Comparison of ENCODE assay signal across 25 mouse cellular contexts in the genomic region with DNA sequence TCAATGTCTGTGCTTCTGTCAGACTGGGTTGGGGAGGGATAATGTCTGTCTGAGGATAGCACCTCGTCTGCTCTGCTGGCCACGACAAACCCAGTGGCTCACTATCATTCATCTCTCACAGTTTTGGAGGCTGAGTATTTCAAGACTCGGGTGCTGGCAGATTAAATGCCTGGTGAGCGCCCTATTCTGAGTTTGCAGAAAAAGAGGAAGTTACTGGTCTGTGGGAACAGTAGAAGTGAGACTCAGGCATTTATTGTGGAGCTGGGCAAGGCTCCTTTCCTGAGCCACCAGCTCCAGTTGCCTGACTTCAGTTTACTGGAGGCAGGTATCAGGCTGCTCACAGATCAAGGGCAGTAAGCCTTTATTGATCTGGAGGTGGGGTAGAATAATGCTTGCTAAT. TPM values are rescaled to one million over a fixed set of nuclear protein-coding genes. Genes with fewer than 3 reads are reported as not detected.
"Had no signal": no experiment of that assay in that cellular context is flagged by ENCODE, and none has a peak within 500 bp of the region (broad histone marks: within the 10 kb centered on the region; RNA-seq: fewer than 3 reads in every experiment).

No protein-coding gene starts in this region.

- DNase-seq: kidney, postnatal 14 days; left cerebral cortex, postnatal 4 days; lung, adult 18-20 months; right cerebral cortex, adult 18-20 months; right cerebral cortex, postnatal 25 days; thymus, adult 2 months; thymus, postnatal 25 days had no signal

- H3K4me3 ChIP-seq: midbrain, embryonic 13.5 days had no signal

- H3K27ac ChIP-seq: kidney, embryonic 15.5 days; limb, embryonic 13.5 days; liver, embryonic 14.5 days; midbrain, embryonic 13.5 days; neural tube, embryonic 15.5 days had no signal

- H3K9me3 ChIP-seq: kidney, embryonic 15.5 days; limb, embryonic 13.5 days; midbrain, embryonic 13.5 days; neural tube, embryonic 15.5 days had no signal

- H3K9ac ChIP-seq: limb, embryonic 13.5 days; liver, embryonic 14.5 days; neural tube, embryonic 15.5 days had no signal

- H3K36me3 ChIP-seq: kidney, embryonic 15.5 days; limb, embryonic 13.5 days; midbrain, embryonic 13.5 days; neural tube, embryonic 15.5 days had no signal

RNA-seq across cellular contexts. Expression of a gene that starts 14.8 kb away (rescaled TPM):
- total RNA-seq: layer of hippocampus, adult 8-10 months; layer of hippocampus, postnatal 14 days; left cerebral cortex, adult 18-20 months; left cerebral cortex, postnatal 10 days; left cerebral cortex, postnatal 4 days; liver, adult 2 months; midbrain, postnatal 0 days had no signal
- polyA plus RNA-seq: large intestine, adult 2 months; limb, embryonic 13.5 days; liver, adult 2 months; liver, embryonic 14.5 days; lung, embryonic 16.5 days; small intestine, adult 2 months; testis, adult 2 months; thymus, adult 2 months; urinary bladder, adult 2 months had no signal

RNA-seq across cellular contexts. Expression of a gene that starts 20.4 kb away (rescaled TPM):
- total RNA-seq: layer of hippocampus, adult 8-10 months; layer of hippocampus, postnatal 14 days; left cerebral cortex, adult 18-20 months; left cerebral cortex, postnatal 10 days; left cerebral cortex, postnatal 4 days; liver, adult 2 months; midbrain, postnatal 0 days had no signal
- polyA plus RNA-seq: kidney, embryonic 15.5 days; large intestine, adult 2 months; limb, embryonic 13.5 days; liver, adult 2 months; liver, embryonic 14.5 days; lung, embryonic 16.5 days; midbrain, embryonic 13.5 days; midbrain, postnatal 0 days; neural tube, embryonic 11.5 days; neural tube, embryonic 15.5 days; small intestine, adult 2 months; stomach, embryonic 14.5 days; testis, adult 2 months; thymus, adult 2 months; urinary bladder, adult 2 months had no signal

RNA-seq across cellular contexts. Expression of a gene that starts 26.0 kb away (rescaled TPM):
- total RNA-seq: layer of hippocampus, adult 8-10 months; layer of hippocampus, postnatal 14 days; left cerebral cortex, adult 18-20 months; left cerebral cortex, postnatal 10 days; left cerebral cortex, postnatal 4 days; liver, adult 2 months; midbrain, postnatal 0 days had no signal
- polyA plus RNA-seq: large intestine, adult 2 months; liver, adult 2 months; small intestine, adult 2 months; stomach, embryonic 14.5 days; testis, adult 2 months; thymus, adult 2 months; urinary bladder, adult 2 months had no signal

RNA-seq across cellular contexts. Expression of a gene that starts 26.6 kb away (rescaled TPM):
- total RNA-seq: layer of hippocampus, adult 8-10 months; layer of hippocampus, postnatal 14 days; left cerebral cortex, adult 18-20 months; left cerebral cortex, postnatal 10 days; left cerebral cortex, postnatal 4 days; liver, adult 2 months; midbrain, postnatal 0 days had no signal
- polyA plus RNA-seq: kidney, embryonic 15.5 days; large intestine, adult 2 months; limb, embryonic 13.5 days; liver, adult 2 months; liver, embryonic 14.5 days; lung, embryonic 16.5 days; midbrain, embryonic 13.5 days; midbrain, postnatal 0 days; neural tube, embryonic 11.5 days; neural tube, embryonic 15.5 days; small intestine, adult 2 months; stomach, embryonic 14.5 days; testis, adult 2 months; thymus, adult 2 months; urinary bladder, adult 2 months had no signal

RNA-seq across cellular contexts. Expression of a gene that starts 32.7 kb away (rescaled TPM):
- total RNA-seq: layer of hippocampus, adult 8-10 months; layer of hippocampus, postnatal 14 days; left cerebral cortex, adult 18-20 months; left cerebral cortex, postnatal 10 days; left cerebral cortex, postnatal 4 days; liver, adult 2 months; midbrain, postnatal 0 days had no signal
- polyA plus RNA-seq: large intestine, adult 2 months; liver, adult 2 months; small intestine, adult 2 months; testis, adult 2 months; thymus, adult 2 months; urinary bladder, adult 2 months had no signal
